Mouse (Mus musculus) intestine, postnatal 0 days (tissue): Measurements from ENCODE around the gene Fmo6. TPM values are rescaled to one million over a fixed set of nuclear protein-coding genes. Genes with fewer than 3 reads are reported as not detected.

Experiments used
- ATAC-seq: fragments of 200-750 bp; cut with Nextera tagmentation; 2 replicates; pipeline ENCODE4 v1.8.0; 2017; ENCODE audit warnings: mild to moderate bottlenecking, moderate TSS enrichment, moderate library complexity
- H3K27ac ChIP-seq: fragments of 300-500 bp; sonication (generic); 2 replicates; pipeline ENCODE4 v1.5.1; 2014; ENCODE audit warnings: mild to moderate bottlenecking, low read depth, low read length, moderate library complexity
- H3K27me3 ChIP-seq: fragments of 300-500 bp; sonication (generic); replicated peaks from 2 replicates; pipeline ENCODE4 v1.6.1; 2014; ENCODE audit warnings: low read length, mixed read lengths; ENCODE audit not compliant: control insufficient read depth, insufficient read depth
- H3K36me3 ChIP-seq: fragments of 300-500 bp; sonication (generic); 2 replicates; pipeline ENCODE4 v1.6.1; 2014; ENCODE audit warnings: mild to moderate bottlenecking, moderate library complexity; ENCODE audit not compliant: control insufficient read depth, insufficient read depth
- H3K4me1 ChIP-seq: fragments of 300-500 bp; sonication (generic); replicated peaks from 2 replicates; pipeline ENCODE4 v1.6.1; 2014; ENCODE audit warnings: antibody characterized with exemption, low read length, mixed read lengths; ENCODE audit not compliant: control insufficient read depth, insufficient read depth
- H3K4me2 ChIP-seq: fragments of 300-500 bp; sonication (generic); replicated peaks from 2 replicates; pipeline ENCODE4 v1.6.1; 2014; ENCODE audit warnings: low read depth, mild to moderate bottlenecking, moderate library complexity
- H3K4me3 ChIP-seq: fragments of 300-500 bp; sonication (generic); 2 replicates; pipeline ENCODE4 v1.5.1; 2014; ENCODE audit warnings: low read depth, low read length
- H3K9ac ChIP-seq: fragments of 300-500 bp; sonication (generic); 2 replicates; pipeline ENCODE4 v1.6.1; 2014; ENCODE audit warnings: mild to moderate bottlenecking, low read depth, low read length
- H3K9me3 ChIP-seq: fragments of 300-500 bp; sonication (generic); 2 replicates; pipeline ENCODE4 v1.6.1; 2016; ENCODE audit warnings: mixed run types; ENCODE audit not compliant: control insufficient read depth
- CTCF ChIP-seq: sonication (generic); IDR thresholded peaks from 2 replicates; pipeline ENCODE4 v1.5.1; 2016; ENCODE audit warnings: low read depth, mild to moderate bottlenecking, control low read depth, antibody characterized with exemption, moderate library complexity
- WGBS: fragments of 180-500 bp; shearing (Covaris S2); extraction: QIAGEN DNeasy Blood & Tissue Kit; methylation state at CpG from one replicate; pipeline ENCODE4 v1.1.7; 2014; 5-methylcytosine and 5-hydroxymethylcytosine counted together
- polyA plus RNA-seq: library from polyadenylated mRNA; unstranded; fragments of >200 nt; fragmentation: Nextera tagmentation; extraction: Ambion mirVana; gene quantifications from 2 replicates; pipeline ENCODE4 v1.2.1, GENCODE M21; 2015

The Fmo6 gene
- polyA plus RNA-seq, 1 experiment from 2014 or later = not detected

GRCm38 (mm10) chr1:162937970-162938695 is 818 bp upstream of the Fmo6 start:
- no peak for ATAC-seq
- H3K4me3 ChIP-seq = no peak overlapping the region
- TF ChIP-seq CTCF = no peak
- H3K36me3 ChIP-seq = no peaks in the 10 kb centered on the region
- H3K4me2 ChIP-seq = no peak overlapping the region
- H3K9me3 ChIP-seq = no peaks in the 10 kb centered on the region
- no peaks in the 10 kb centered on the region for H3K27me3 ChIP-seq
- no peaks in the 10 kb centered on the region for H3K4me1 ChIP-seq
- WGBS = 73% methylated on average over 5 of the region's 5 CpGs
- no peak overlapping the region for H3K9ac ChIP-seq
- H3K27ac ChIP-seq = no peak overlapping the region

GRCm38 (mm10) chr1:162934374-162935012 is 2.8 kb downstream of the Fmo6 start:
- Histone ChIP-seq H3K9ac (no peak overlapping the region), H3K4me3 (no peak overlapping the region), H3K9me3 (no peaks in the 10 kb centered on the region), H3K36me3 (no peaks in the 10 kb centered on the region), H3K4me2 (no peak overlapping the region), H3K27me3 (no peaks in the 10 kb centered on the region), H3K27ac (no peak overlapping the region), H3K4me1 (no peaks in the 10 kb centered on the region)
- TF ChIP-seq CTCF = no peak
- WGBS = 75% methylated on average over 4 of the region's 4 CpGs
- ATAC-seq = no peak

- Histone ChIP-seq H3K4me2 (no peak overlapping the region), H3K36me3 (no peaks in the 10 kb centered on the region), H3K4me3 (no peak overlapping the region), H3K9me3 (no peaks in the 10 kb centered on the region), H3K27ac (no peak overlapping the region), H3K27me3 (no peaks in the 10 kb centered on the region), H3K9ac (no peak overlapping the region), H3K4me1 (no peaks in the 10 kb centered on the region)
- WGBS = 63% methylated on average over 4 of the region's 4 CpGs
- no peak for TF ChIP-seq CTCF
- ATAC-seq = no peak
Measured at GRCm38 (mm10) chr1:162932386-162932785, 4.9 kb downstream of the Fmo6 start.

GRCm38 (mm10) chr1:162931880-162932279 is 5.4 kb downstream of the Fmo6 start:
- no peak overlapping the region for H3K4me3 ChIP-seq
- H3K36me3 ChIP-seq = no peaks in the 10 kb centered on the region
- TF ChIP-seq CTCF = no peak
- no peaks in the 10 kb centered on the region for H3K4me1 ChIP-seq
- no peaks in the 10 kb centered on the region for H3K27me3 ChIP-seq
- no peak overlapping the region for H3K4me2 ChIP-seq
- H3K9ac ChIP-seq = no peak overlapping the region
- ATAC-seq = no peak
- WGBS = 75% methylated on average over 5 of the region's 5 CpGs
- no peaks in the 10 kb centered on the region for H3K9me3 ChIP-seq
- H3K27ac ChIP-seq = no peak overlapping the region

GRCm38 (mm10) chr1:162931310-162931875 is 5.9 kb downstream of the Fmo6 start:
- Histone ChIP-seq H3K4me1 (no peaks in the 10 kb centered on the region), H3K4me3 (no peak overlapping the region), H3K9ac (no peak overlapping the region), H3K27me3 (no peaks in the 10 kb centered on the region), H3K9me3 (no peaks in the 10 kb centered on the region), H3K27ac (no peak overlapping the region), H3K4me2 (no peak overlapping the region), H3K36me3 (no peaks in the 10 kb centered on the region)
- no peak for ATAC-seq
- 59% methylated on average over 4 of the region's 4 CpGs for WGBS
- no peak for TF ChIP-seq CTCF

GRCm38 (mm10) chr1:162930631-162931030 is 6.7 kb downstream of the Fmo6 start:
- Histone ChIP-seq H3K4me2 (no peak overlapping the region), H3K4me3 (no peak overlapping the region), H3K9me3 (no peaks in the 10 kb centered on the region), H3K27me3 (no peaks in the 10 kb centered on the region), H3K4me1 (no peaks in the 10 kb centered on the region), H3K9ac (no peak overlapping the region), H3K36me3 (no peaks in the 10 kb centered on the region), H3K27ac (no peak overlapping the region)
- 66% methylated on average over 2 of the region's 2 CpGs for WGBS
- no peak for ATAC-seq
- no peak for TF ChIP-seq CTCF
